Mouse (Mus musculus) liver, adult 2 months (tissue): ENCODE data around the gene Spon1.

Source experiments
- CTCF ChIP-seq: fragments of 200-500 bp; IDR thresholded peaks from 2 replicates; pipeline ENCODE4 v1.5.1; 2011; ENCODE audit warnings: low read depth, low read length, control low read depth
- POLR2A ChIP-seq: fragments of 200-500 bp; IDR thresholded peaks from 2 replicates; pipeline ENCODE4 v1.6.1; 2011; ENCODE audit warnings: low read length, control low read depth; ENCODE audit not compliant: insufficient read depth; ENCODE audit errors: extremely low read depth

DNA sequence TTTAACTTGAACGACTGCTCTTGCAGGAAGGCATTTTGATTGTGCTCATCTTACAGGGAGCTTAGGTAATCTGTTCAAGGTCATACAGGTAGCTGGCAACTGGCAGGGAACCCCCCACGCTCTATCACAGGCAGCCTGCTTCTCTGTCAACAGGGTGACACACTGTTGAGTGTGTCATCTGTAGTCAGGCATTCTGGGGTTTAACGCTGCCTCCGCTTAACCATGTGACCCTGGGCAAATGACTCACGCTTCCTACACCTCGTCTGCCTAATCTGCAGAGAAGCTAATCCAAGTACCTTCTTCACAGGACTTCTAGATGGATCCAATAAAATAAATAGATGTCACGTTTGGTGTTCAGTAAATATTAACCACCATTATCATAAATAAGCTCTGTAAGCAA lies 26.6 kb upstream of the Spon1 start:
- TF ChIP-seq CTCF: no peak
- TF ChIP-seq POLR2A: no peak
